Mouse (Mus musculus): ENCODE data around the gene Usp15. TPM values are rescaled to one million over a fixed set of nuclear protein-coding genes. Genes with fewer than 3 reads are reported as not detected.

The Usp15 gene
- total and polyA plus RNA-seq, 3 experiments, result 65.4 to 124 (median 113) TPM

GRCm38 (mm10) chr10:123108121-123108520 lies 88.7 kb downstream of the Usp15 start:
- H3K4me1 ChIP-seq (ENCODE audit: control insufficient read depth in 1 of 2, insufficient read depth in 2 of 2), result no peaks in the 10 kb centered on the region
- dilution Hi-C loops (cut with MboI; ENCODE audit: extremely low pct_ligation_motif_present, extremely low pct_unique_long_range_greater_than_20kb, low sequenced_read_pairs), result no loop called here
- no peaks in the 10 kb centered on the region for H3K79me2 ChIP-seq (replicated peaks; ENCODE audit: control insufficient read depth, extremely low read depth, insufficient read depth, poor library complexity, severe bottlenecking)
- H3K4me2 ChIP-seq (ENCODE audit: insufficient read depth, low read depth, poor library complexity, severe bottlenecking), result no peak overlapping the region
- DNase-seq (ENCODE audit: extremely low read depth), result no peak
- no peak overlapping the region for H3K4me3 ChIP-seq (replicated peaks in 1 of 3; ENCODE audit: low read depth in 2 of 3, low read length in 2 of 3, poor library complexity in 1 of 3)
- TF ChIP-seq MYC (IDR thresholded peaks at IDR 0.05; ENCODE audit: low read depth, low read length), result no peak
- H3K9ac ChIP-seq (ENCODE audit: insufficient read depth, low read depth), result no peak overlapping the region
- in situ Hi-C loops (cut with MboI; ENCODE audit: low pct_ligation_motif_present, low pct_unique_long_range_greater_than_20kb, low sequenced_read_pairs), result no loop called here
- no peak overlapping the region for H3K27ac ChIP-seq (ENCODE audit: insufficient read depth, low read depth)
- no peaks in the 10 kb centered on the region for H3K9me3 ChIP-seq (replicated peaks; ENCODE audit: low read length)
- H3K36me3 ChIP-seq (replicated peaks in 1 of 2; ENCODE audit: control insufficient read depth in 1 of 2, insufficient read depth in 1 of 2, low read length in 1 of 2), result peaks cover 18 to 39% of the 10 kb centered on the region in 2 experiments
- no peaks in the 10 kb centered on the region for H3K27me3 ChIP-seq (replicated peaks)

GRCm38 (mm10) chr10:123101303-123101702 lies 95.5 kb downstream of the Usp15 start:
- Histone ChIP-seq H3K27me3 (replicated peaks) (no peaks in the 10 kb centered on the region), H3K4me3 (replicated peaks in 1 of 3; ENCODE audit: low read depth in 2 of 3, low read length in 2 of 3, poor library complexity in 1 of 3) (no peak overlapping the region), H3K4me2 (ENCODE audit: insufficient read depth, low read depth, poor library complexity, severe bottlenecking) (no peak overlapping the region), H3K27ac (ENCODE audit: insufficient read depth, low read depth) (no peak overlapping the region), H3K9me3 (replicated peaks; ENCODE audit: low read length) (no peaks in the 10 kb centered on the region), H3K79me2 (replicated peaks; ENCODE audit: control insufficient read depth, extremely low read depth, insufficient read depth, poor library complexity, severe bottlenecking) (no peaks in the 10 kb centered on the region), H3K9ac (ENCODE audit: insufficient read depth, low read depth) (no peak overlapping the region), H3K4me1 (ENCODE audit: control insufficient read depth in 1 of 2, insufficient read depth in 2 of 2) (no peaks in the 10 kb centered on the region), H3K36me3 (replicated peaks in 1 of 2; ENCODE audit: control insufficient read depth in 1 of 2, insufficient read depth in 1 of 2, low read length in 1 of 2) (no peaks in the 10 kb centered on the region)
- in situ Hi-C loops (cut with MboI; ENCODE audit: low pct_ligation_motif_present, low pct_unique_long_range_greater_than_20kb, low sequenced_read_pairs), result no loop called here
- no peak for TF ChIP-seq ZMIZ1 (IDR thresholded peaks at IDR 0.05; ENCODE audit: low read depth, low read length)
- DNase-seq (ENCODE audit: extremely low read depth), result no peak
- dilution Hi-C loops (cut with MboI; ENCODE audit: extremely low pct_ligation_motif_present, extremely low pct_unique_long_range_greater_than_20kb, low sequenced_read_pairs), result no loop called here

GRCm38 (mm10) chr10:123100584-123100983 lies 96.2 kb downstream of the Usp15 start:
- no peak for DNase-seq (ENCODE audit: extremely low read depth)
- Histone ChIP-seq H3K4me1 (ENCODE audit: control insufficient read depth in 1 of 2, insufficient read depth in 2 of 2) (no peaks in the 10 kb centered on the region), H3K36me3 (replicated peaks in 1 of 2; ENCODE audit: control insufficient read depth in 1 of 2, insufficient read depth in 1 of 2, low read length in 1 of 2) (no peaks in the 10 kb centered on the region), H3K9me3 (replicated peaks; ENCODE audit: low read length) (no peaks in the 10 kb centered on the region), H3K4me3 (replicated peaks in 1 of 3; ENCODE audit: low read depth in 2 of 3, low read length in 2 of 3, poor library complexity in 1 of 3) (no peak overlapping the region), H3K27me3 (replicated peaks) (no peaks in the 10 kb centered on the region), H3K79me2 (replicated peaks; ENCODE audit: control insufficient read depth, extremely low read depth, insufficient read depth, poor library complexity, severe bottlenecking) (no peaks in the 10 kb centered on the region), H3K4me2 (ENCODE audit: insufficient read depth, low read depth, poor library complexity, severe bottlenecking) (no peak overlapping the region), H3K9ac (ENCODE audit: insufficient read depth, low read depth) (no peak overlapping the region), H3K27ac (ENCODE audit: insufficient read depth, low read depth) (no peak overlapping the region)
- dilution Hi-C loops (cut with MboI; ENCODE audit: extremely low pct_ligation_motif_present, extremely low pct_unique_long_range_greater_than_20kb, low sequenced_read_pairs), result no loop called here
- in situ Hi-C loops (cut with MboI; ENCODE audit: low pct_ligation_motif_present, low pct_unique_long_range_greater_than_20kb, low sequenced_read_pairs), result no loop called here
- TF ChIP-seq ZNF384 (IDR thresholded peaks at IDR 0.05; ENCODE audit: low read depth, low read length), result no peak
- TF ChIP-seq POLR2A (IDR thresholded peaks at IDR 0.05; ENCODE audit: low read depth, low read length), result no peak
- no peak for TF ChIP-seq KAT2A (IDR thresholded peaks at IDR 0.05; ENCODE audit: insufficient replicate concordance, low read length)
- no peak for TF ChIP-seq CHD1 (IDR thresholded peaks at IDR 0.05; ENCODE audit: low read depth, low read length)
- no peak for TF ChIP-seq CTCF (conservative IDR thresholded peaks at IDR 0.05 in 1 of 2, IDR thresholded peaks at IDR 0.05 in 1 of 2; ENCODE audit: low read depth in 2 of 2, low read length in 2 of 2)
- no peak for TF ChIP-seq POLR2AphosphoS2 (IDR thresholded peaks at IDR 0.05; ENCODE audit: low read depth, low read length)
- no peak for TF ChIP-seq TBP (conservative IDR thresholded peaks at IDR 0.05; ENCODE audit: low read depth, low read length)

Measured in CH12.LX (cell line).